Mouse (Mus musculus): ENCODE measurements at regions not wholly inside any gene's neighbourhood (a gene's known extent, or its start where the extent isn't known, plus 50 kb on each side); places are given as distances from the start of the nearest gene placed in this dataset.

DNA sequence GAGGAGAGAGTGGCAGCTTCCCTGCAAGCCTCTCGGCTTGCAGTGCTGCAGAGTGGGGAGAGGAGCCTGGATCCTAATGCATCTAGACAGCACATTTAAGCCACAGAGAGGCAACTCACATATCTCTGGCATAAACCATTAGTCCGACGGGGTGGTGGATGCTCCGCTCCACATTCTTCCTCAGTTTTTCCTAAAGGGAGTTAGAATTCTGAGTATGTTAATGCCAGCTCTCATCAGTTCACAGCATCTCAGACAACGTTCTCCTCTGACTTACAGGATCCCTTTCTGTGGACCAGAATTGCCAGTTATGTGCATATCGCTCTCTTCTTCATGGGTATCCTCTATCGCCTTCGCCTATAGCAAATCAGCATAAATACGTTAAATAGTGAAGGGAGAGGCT lies 313.4 kb downstream of the Med10 start:
- 84% methylated on average over 9 of the region's 9 CpGs for WGBS
- H3K4me3 ChIP-seq (ENCODE audit: low read depth, low read length) = no peak overlapping the region
- TF ChIP-seq CTCF (IDR thresholded peaks at IDR 0.05; ENCODE audit: low read depth) (no peak), EP300 (optimal IDR thresholded peaks at IDR 0.05) (no peak)
- H3K4me1 ChIP-seq (replicated peaks; ENCODE audit: control insufficient read depth, insufficient read depth) = no peaks in the 10 kb centered on the region
- H3K9ac ChIP-seq (ENCODE audit: low read length) = no peak overlapping the region
- no peak overlapping the region for H3K4me2 ChIP-seq (replicated peaks; ENCODE audit: low read depth)
- no peaks in the 10 kb centered on the region for H3K9me3 ChIP-seq (ENCODE audit: control insufficient read depth, low read length)
- no peak for ATAC-seq (ENCODE audit: low FRiP score, low TSS enrichment)
- DNase-seq (ENCODE audit: low spot score) = no peak
- H3K36me3 ChIP-seq (ENCODE audit: control insufficient read depth, insufficient read depth, low read length) = no peaks in the 10 kb centered on the region
- no peaks in the 10 kb centered on the region for H3K27me3 ChIP-seq (ENCODE audit: control insufficient read depth, insufficient read depth, low read length)
- H3K27ac ChIP-seq (replicated peaks) = no peak overlapping the region

DNA sequence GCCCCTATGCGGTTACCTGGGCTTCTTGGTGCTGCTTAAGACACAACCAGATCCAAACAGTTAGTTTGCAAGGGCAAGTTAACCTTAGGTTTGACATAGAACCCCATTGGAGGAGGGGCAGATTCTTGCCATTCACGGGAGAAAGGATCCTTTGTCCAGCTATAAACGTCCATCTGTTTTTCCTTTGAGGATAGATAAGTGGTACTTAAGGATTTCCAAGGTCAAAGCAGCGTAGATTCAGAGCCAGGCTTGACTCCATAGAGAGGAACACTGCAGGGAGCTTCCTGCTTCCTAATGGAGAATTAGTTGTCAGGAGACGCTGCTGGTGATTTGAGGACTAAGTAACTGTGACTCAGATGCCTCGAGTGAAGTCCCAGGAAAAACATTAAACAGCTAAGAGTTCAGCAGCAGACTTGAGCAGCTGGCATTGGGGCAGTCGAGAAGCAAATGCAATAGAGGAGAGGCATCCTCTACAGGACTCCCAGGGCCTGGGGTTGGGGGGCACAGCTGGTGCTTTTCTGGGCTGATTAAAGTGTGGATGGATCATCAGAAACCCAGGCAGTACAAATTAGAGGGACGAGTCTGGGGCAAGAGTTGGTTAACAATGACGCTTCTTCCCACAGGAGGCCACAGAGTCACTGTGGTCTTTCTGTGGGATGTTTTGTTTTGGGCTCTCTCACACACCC lies 322.8 kb downstream of the Med10 start:
- WGBS = 42% methylated on average over 9 of the region's 9 CpGs

DNA sequence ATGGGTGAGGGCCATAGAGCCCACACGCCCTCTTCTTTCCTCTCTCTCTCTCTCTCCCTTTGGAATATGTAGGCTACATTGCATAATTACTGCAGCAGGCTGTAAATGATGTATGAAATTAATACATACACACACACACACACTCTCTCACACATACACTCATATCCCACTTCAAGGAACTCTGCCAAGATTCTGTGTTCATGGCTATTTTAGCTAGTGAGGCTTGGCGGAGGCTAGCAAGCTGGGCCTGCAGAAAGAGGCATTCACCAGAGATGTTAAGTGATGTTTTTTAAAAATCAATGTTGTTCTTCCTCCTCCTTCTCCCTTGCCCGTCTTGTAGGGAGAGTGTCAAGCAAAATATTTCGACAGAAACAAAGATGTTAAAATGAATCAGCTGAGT lies 325.1 kb downstream of the Med10 start:
- Histone ChIP-seq H3K4me2 (replicated peaks; ENCODE audit: low read depth) (no peak overlapping the region), H3K9me3 (ENCODE audit: control insufficient read depth, low read length) (no peaks in the 10 kb centered on the region), H3K36me3 (ENCODE audit: control insufficient read depth, insufficient read depth, low read length) (no peaks in the 10 kb centered on the region), H3K27ac (replicated peaks) (no peak overlapping the region), H3K4me3 (ENCODE audit: low read depth, low read length) (no peak overlapping the region), H3K27me3 (ENCODE audit: control insufficient read depth, insufficient read depth, low read length) (no peaks in the 10 kb centered on the region), H3K4me1 (replicated peaks; ENCODE audit: control insufficient read depth, insufficient read depth) (no peaks in the 10 kb centered on the region), H3K9ac (ENCODE audit: low read length) (no peak overlapping the region)
- no peak for TF ChIP-seq CTCF (IDR thresholded peaks at IDR 0.05; ENCODE audit: low read depth)
- TF ChIP-seq EP300 (optimal IDR thresholded peaks at IDR 0.05) = no peak
- no peak for DNase-seq (ENCODE audit: low spot score)
- ATAC-seq (ENCODE audit: low FRiP score, low TSS enrichment) = no peak
- WGBS = 61% methylated on average over 4 of the region's 4 CpGs

More for the DNA sequence above, 322.8 kb downstream of the Med10 start:
- no peak for ATAC-seq (ENCODE audit: low FRiP score, low TSS enrichment)
- TF ChIP-seq CTCF (IDR thresholded peaks at IDR 0.05; ENCODE audit: low read depth) (no peak), EP300 (optimal IDR thresholded peaks at IDR 0.05) (no peak)
- H3K27ac ChIP-seq (replicated peaks) = no peak overlapping the region
- DNase-seq (ENCODE audit: low spot score) = no peak
- no peaks in the 10 kb centered on the region for H3K36me3 ChIP-seq (ENCODE audit: control insufficient read depth, insufficient read depth, low read length)
- H3K27me3 ChIP-seq (ENCODE audit: control insufficient read depth, insufficient read depth, low read length) = no peaks in the 10 kb centered on the region
- no peak overlapping the region for H3K4me2 ChIP-seq (replicated peaks; ENCODE audit: low read depth)
- no peaks in the 10 kb centered on the region for H3K4me1 ChIP-seq (replicated peaks; ENCODE audit: control insufficient read depth, insufficient read depth)
- no peak overlapping the region for H3K4me3 ChIP-seq (ENCODE audit: low read depth, low read length)
- no peaks in the 10 kb centered on the region for H3K9me3 ChIP-seq (ENCODE audit: control insufficient read depth, low read length)
- H3K9ac ChIP-seq (ENCODE audit: low read length) = no peak overlapping the region

DNA sequence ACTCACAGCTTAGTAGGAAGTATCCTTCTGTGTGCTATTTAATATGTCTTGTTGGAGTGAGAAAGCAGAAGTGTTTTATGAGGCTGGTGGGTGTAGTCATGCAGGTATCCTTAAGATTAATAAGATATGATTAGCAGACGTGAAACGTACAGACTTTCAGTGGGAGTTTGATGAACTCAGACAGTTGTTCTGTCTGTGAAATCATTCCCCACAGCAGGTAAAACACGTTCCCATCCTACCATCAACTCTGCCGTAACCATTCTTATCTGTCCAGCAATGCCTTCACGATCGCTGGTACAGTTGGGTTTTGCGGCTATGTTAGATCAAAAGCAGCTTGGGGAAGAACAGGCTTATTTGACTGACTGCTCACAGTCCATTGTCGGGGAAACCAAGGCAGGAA lies 332.3 kb downstream of the Med10 start:
- 80% methylated on average over 8 of the region's 8 CpGs for WGBS
- ATAC-seq (ENCODE audit: low FRiP score, low TSS enrichment) (no peak), DNase-seq (ENCODE audit: low spot score) (no peak)
- no peak overlapping the region for H3K27ac ChIP-seq (replicated peaks)
- H3K4me2 ChIP-seq (replicated peaks; ENCODE audit: low read depth) = no peak overlapping the region
- H3K27me3 ChIP-seq (ENCODE audit: control insufficient read depth, insufficient read depth, low read length) = no peaks in the 10 kb centered on the region
- H3K9ac ChIP-seq (ENCODE audit: low read length) = no peak overlapping the region
- H3K4me1 ChIP-seq (replicated peaks; ENCODE audit: control insufficient read depth, insufficient read depth) = no peaks in the 10 kb centered on the region
- TF ChIP-seq CTCF (IDR thresholded peaks at IDR 0.05; ENCODE audit: low read depth) (no peak), EP300 (optimal IDR thresholded peaks at IDR 0.05) (no peak)
- H3K9me3 ChIP-seq (ENCODE audit: control insufficient read depth, low read length) = no peaks in the 10 kb centered on the region
- no peaks in the 10 kb centered on the region for H3K36me3 ChIP-seq (ENCODE audit: control insufficient read depth, insufficient read depth, low read length)
- no peak overlapping the region for H3K4me3 ChIP-seq (ENCODE audit: low read depth, low read length)

DNA sequence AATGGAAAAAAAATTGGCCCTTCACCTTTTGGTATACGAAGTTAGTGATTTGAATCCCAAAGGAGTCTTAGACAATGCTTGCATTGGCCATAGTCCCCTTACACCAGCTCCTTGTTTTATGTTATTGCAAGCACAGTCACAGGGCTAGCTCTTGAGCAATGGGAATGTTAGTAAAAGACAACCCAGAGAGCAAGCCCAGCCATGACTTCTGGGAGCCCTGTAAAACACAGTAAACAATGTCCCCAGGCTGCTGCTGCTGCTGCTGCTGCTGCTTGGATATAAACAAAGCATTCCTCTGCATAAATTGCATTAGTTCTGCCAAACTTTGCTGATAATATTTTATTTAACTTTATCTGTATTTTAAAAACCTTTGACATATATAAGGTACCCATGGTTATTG lies 334.0 kb downstream of the Med10 start:
- no peak overlapping the region for H3K4me2 ChIP-seq (replicated peaks; ENCODE audit: low read depth)
- H3K36me3 ChIP-seq (ENCODE audit: control insufficient read depth, insufficient read depth, low read length) = no peaks in the 10 kb centered on the region
- no peaks in the 10 kb centered on the region for H3K27me3 ChIP-seq (ENCODE audit: control insufficient read depth, insufficient read depth, low read length)
- no peak overlapping the region for H3K9ac ChIP-seq (ENCODE audit: low read length)
- no peaks in the 10 kb centered on the region for H3K4me1 ChIP-seq (replicated peaks; ENCODE audit: control insufficient read depth, insufficient read depth)
- DNase-seq (ENCODE audit: low spot score) (no peak), ATAC-seq (ENCODE audit: low FRiP score, low TSS enrichment) (no peak)
- no peak for TF ChIP-seq EP300 (optimal IDR thresholded peaks at IDR 0.05)
- TF ChIP-seq CTCF (IDR thresholded peaks at IDR 0.05; ENCODE audit: low read depth) = no peak
- H3K27ac ChIP-seq (replicated peaks) = no peak overlapping the region
- no peaks in the 10 kb centered on the region for H3K9me3 ChIP-seq (ENCODE audit: control insufficient read depth, low read length)
- H3K4me3 ChIP-seq (ENCODE audit: low read depth, low read length) = no peak overlapping the region
- WGBS = 67% methylated on average over 1 of the region's 1 CpGs

DNA sequence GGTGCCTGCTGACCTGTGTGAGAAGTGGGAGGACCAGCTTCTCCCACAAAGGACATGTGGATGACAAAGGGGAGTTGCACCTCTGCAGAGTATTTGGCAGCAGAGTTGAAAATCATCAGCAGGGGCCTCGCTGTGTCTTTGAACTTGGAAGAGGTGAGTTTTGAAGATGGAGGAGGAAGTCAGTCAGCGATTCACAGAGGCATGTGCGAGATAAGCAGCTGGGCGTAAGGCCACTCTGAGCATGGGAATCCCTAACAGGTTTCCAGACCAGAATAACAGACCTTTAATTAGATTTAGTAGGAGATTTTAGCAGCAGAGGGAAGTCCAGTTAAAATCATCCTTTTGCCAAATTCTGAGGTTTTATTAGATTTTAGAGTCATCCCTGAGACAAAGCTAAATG lies 342.3 kb downstream of the Med10 start:
- Histone ChIP-seq H3K4me1 (replicated peaks; ENCODE audit: control insufficient read depth, insufficient read depth) (no peaks in the 10 kb centered on the region), H3K4me3 (ENCODE audit: low read depth, low read length) (no peak overlapping the region), H3K9me3 (ENCODE audit: control insufficient read depth, low read length) (no peaks in the 10 kb centered on the region), H3K9ac (ENCODE audit: low read length) (no peak overlapping the region), H3K36me3 (ENCODE audit: control insufficient read depth, insufficient read depth, low read length) (no peaks in the 10 kb centered on the region), H3K27me3 (ENCODE audit: control insufficient read depth, insufficient read depth, low read length) (no peaks in the 10 kb centered on the region), H3K27ac (replicated peaks) (no peak overlapping the region), H3K4me2 (replicated peaks; ENCODE audit: low read depth) (no peak overlapping the region)
- WGBS = 73% methylated on average over 4 of the region's 4 CpGs
- ATAC-seq (ENCODE audit: low FRiP score, low TSS enrichment) = no peak
- no peak for DNase-seq (ENCODE audit: low spot score)
- TF ChIP-seq CTCF (IDR thresholded peaks at IDR 0.05; ENCODE audit: low read depth) (no peak), EP300 (optimal IDR thresholded peaks at IDR 0.05) (no peak)

All from stomach, postnatal 0 days (tissue).